Mouse (Mus musculus) thymus, postnatal 36 days (tissue): ENCODE data around the gene Xylt1.

Experiments
- DNase-seq, 2 experiments: peaks; one replicate each; pipeline ENCODE4 v3.0.0; 2022; ENCODE audit warnings: mixed read lengths in 2 of 2

Xylt1 gene

GRCm38 (mm10) chr7:117622769-117623168 lies 242.0 kb downstream of the Xylt1 start:
- DNase-seq, result peak; percentile 53 to 65

- DNase-seq, result no peak
Measured at GRCm38 (mm10) chr7:117628791-117629190, 248.0 kb downstream of the Xylt1 start.

- peak; percentile 47 to 52 for DNase-seq
Measured at GRCm38 (mm10) chr7:117630657-117631056, 249.9 kb downstream of the Xylt1 start.

- no peak for DNase-seq
Measured at GRCm38 (mm10) chr7:117635584-117635983, 254.8 kb downstream of the Xylt1 start.

GRCm38 (mm10) chr7:117636713-117637112 lies 255.9 kb downstream of the Xylt1 start:
- no peak for DNase-seq

- no peak for DNase-seq
Measured at GRCm38 (mm10) chr7:117637997-117638396, 257.2 kb downstream of the Xylt1 start.

- DNase-seq, result no peak
Measured at GRCm38 (mm10) chr7:117652637-117653036, 271.9 kb downstream of the Xylt1 start.

GRCm38 (mm10) chr7:117655732-117656131 lies 275.0 kb downstream of the Xylt1 start:
- DNase-seq, result no peak

- no peak for DNase-seq
Measured at GRCm38 (mm10) chr7:117658180-117658579, 277.4 kb downstream of the Xylt1 start.

- no peak for DNase-seq
Measured at GRCm38 (mm10) chr7:117658739-117659138, 278.0 kb downstream of the Xylt1 start.

GRCm38 (mm10) chr7:117667286-117667685 lies 286.5 kb downstream of the Xylt1 start:
- no peak for DNase-seq

GRCm38 (mm10) chr7:117668226-117668625 lies 287.4 kb downstream of the Xylt1 start:
- DNase-seq, result no peak

GRCm38 (mm10) chr7:117672121-117672591 lies 291.4 kb downstream of the Xylt1 start:
- DNase-seq, result no peak

GRCm38 (mm10) chr7:117686120-117686996 lies 305.6 kb downstream of the Xylt1 start:
- no peak for DNase-seq

- no peak for DNase-seq
Measured at GRCm38 (mm10) chr7:117686997-117687302, 306.2 kb downstream of the Xylt1 start.

GRCm38 (mm10) chr7:117695612-117696011 lies 314.8 kb downstream of the Xylt1 start:
- peak; percentile 1 to 6 for DNase-seq

- DNase-seq, result no peak
Measured at GRCm38 (mm10) chr7:117697681-117698080, 316.9 kb downstream of the Xylt1 start.

- no peak for DNase-seq
Measured at GRCm38 (mm10) chr7:117698551-117699114, 317.9 kb downstream of the Xylt1 start.

GRCm38 (mm10) chr7:117699343-117699985 lies 318.7 kb downstream of the Xylt1 start:
- DNase-seq, result no peak

- DNase-seq, result no peak
Measured at GRCm38 (mm10) chr7:117700066-117700465, 319.3 kb downstream of the Xylt1 start.

- DNase-seq, result no peak
Measured at GRCm38 (mm10) chr7:117709901-117710607, 329.3 kb downstream of the Xylt1 start.

- DNase-seq, result no peak
Measured at GRCm38 (mm10) chr7:117716876-117717408, 336.2 kb downstream of the Xylt1 start.

GRCm38 (mm10) chr7:117720426-117720825 lies 339.6 kb downstream of the Xylt1 start:
- DNase-seq, result no peak
